ENCODE assay signal across 31 mouse cellular contexts in genomic region chr11:72615931-72616330, GRCm38 (mm10).
"Had no signal": no experiment of that assay in that cellular context is flagged by ENCODE, and none has a peak within 500 bp of the region (broad histone marks: within the 10 kb centered on the region; RNA-seq: fewer than 3 reads in every experiment).

No protein-coding gene starts in this region.

- ATAC-seq: liver, embryonic 12.5 days; liver, postnatal 0 days; midbrain, embryonic 13.5 days; midbrain, embryonic 15.5 days; midbrain, embryonic 16.5 days had no signal

- H3K4me3 ChIP-seq: limb, embryonic 10.5 days; limb, embryonic 12.5 days; limb, embryonic 13.5 days; limb, embryonic 15.5 days; liver, embryonic 12.5 days; liver, embryonic 13.5 days; liver, embryonic 15.5 days; lung, embryonic 15.5 days; megakaryocyte, embryonic 14.5 days; midbrain, embryonic 10.5 days; midbrain, embryonic 12.5 days; midbrain, embryonic 13.5 days; midbrain, embryonic 15.5 days; myocyte; neural tube, embryonic 12.5 days had no signal

- H3K4me1 ChIP-seq: limb, embryonic 10.5 days; limb, embryonic 12.5 days; limb, embryonic 13.5 days; liver, embryonic 12.5 days; liver, embryonic 13.5 days; lung, embryonic 15.5 days; midbrain, embryonic 10.5 days; midbrain, embryonic 12.5 days; midbrain, embryonic 15.5 days; neural tube, embryonic 12.5 days had no signal

- H3K9me3 ChIP-seq: limb, embryonic 10.5 days; limb, embryonic 12.5 days; limb, embryonic 13.5 days; limb, embryonic 15.5 days; liver, embryonic 12.5 days; liver, embryonic 13.5 days; liver, embryonic 15.5 days; lung, embryonic 15.5 days; megakaryocyte, embryonic 14.5 days; midbrain, embryonic 10.5 days; midbrain, embryonic 12.5 days; midbrain, embryonic 13.5 days; midbrain, embryonic 15.5 days; neural tube, embryonic 12.5 days had no signal

- H3K27me3 ChIP-seq: limb, embryonic 12.5 days; limb, embryonic 13.5 days; limb, embryonic 15.5 days; liver, embryonic 12.5 days; liver, embryonic 13.5 days; liver, embryonic 15.5 days; lung, embryonic 15.5 days; megakaryocyte, embryonic 14.5 days; midbrain, embryonic 12.5 days; midbrain, embryonic 13.5 days; midbrain, embryonic 15.5 days; neural tube, embryonic 12.5 days had no signal

- H3K27ac ChIP-seq: limb, embryonic 10.5 days; limb, embryonic 12.5 days; limb, embryonic 13.5 days; limb, embryonic 15.5 days; liver, embryonic 12.5 days; liver, embryonic 13.5 days; liver, embryonic 14.5 days; liver, embryonic 15.5 days; lung, embryonic 15.5 days; macrophage; midbrain, embryonic 10.5 days; midbrain, embryonic 12.5 days; midbrain, embryonic 13.5 days; midbrain, embryonic 15.5 days; neural tube, embryonic 12.5 days had no signal

- H3K4me2 ChIP-seq: limb, embryonic 12.5 days; limb, embryonic 13.5 days; limb, embryonic 15.5 days; liver, embryonic 11.5 days; liver, embryonic 12.5 days; liver, embryonic 13.5 days; liver, embryonic 15.5 days; lung, embryonic 14.5 days; lung, embryonic 15.5 days; midbrain, embryonic 11.5 days; midbrain, embryonic 12.5 days; midbrain, embryonic 13.5 days; midbrain, embryonic 15.5 days; neural tube, embryonic 12.5 days had no signal

- DNase-seq: left cerebral cortex, postnatal 4 days; liver; liver, embryonic 13.5 days; liver, postnatal 0 days; lung, adult 18-20 months; lung, adult 2 months; lung, embryonic 14.5 days; lung, postnatal 10 days; lung, postnatal 14 days; lung, postnatal 36 days; lung, postnatal 4 days; midbrain, embryonic 14.5 days had no signal

- H3K36me3 ChIP-seq: limb, embryonic 15.5 days; liver, embryonic 13.5 days; lung, embryonic 15.5 days; midbrain, embryonic 15.5 days; neural tube, embryonic 12.5 days had no signal

- H3K9ac ChIP-seq: limb, embryonic 12.5 days; limb, embryonic 13.5 days; limb, embryonic 15.5 days; liver, embryonic 12.5 days; liver, embryonic 13.5 days; liver, embryonic 14.5 days; liver, embryonic 15.5 days; liver, postnatal 0 days; lung, embryonic 14.5 days; lung, embryonic 15.5 days; midbrain, embryonic 12.5 days; midbrain, embryonic 13.5 days; midbrain, embryonic 15.5 days; neural tube, embryonic 12.5 days had no signal
